Mouse (Mus musculus) erythroblast, embryonic 14.5 days (primary cell): ENCODE measurements around the gene Fam222a. TPM values are rescaled to one million over a fixed set of nuclear protein-coding genes. Genes with fewer than 3 reads are reported as not detected.

Experiments used
- H3K27me3 ChIP-seq: 2 replicates; pipeline ENCODE4 v1.6.1; 2012; ENCODE audit warnings: inconsistent platforms; ENCODE audit not compliant: control insufficient read depth
- H3K36me3 ChIP-seq: 2 replicates; pipeline ENCODE4 v1.6.1; 2012; ENCODE audit warnings: mild to moderate bottlenecking, inconsistent platforms; ENCODE audit not compliant: control insufficient read depth
- H3K4me1 ChIP-seq: 2 replicates; pipeline ENCODE4 v1.6.1; 2012; ENCODE audit warnings: inconsistent platforms; ENCODE audit not compliant: control insufficient read depth
- H3K4me3 ChIP-seq: replicated peaks from 2 replicates; pipeline ENCODE3; 2012; ENCODE audit warnings: moderate library complexity, mild to moderate bottlenecking, inconsistent platforms
- H3K9me3 ChIP-seq: 2 replicates; pipeline ENCODE4 v1.6.1; 2012; ENCODE audit warnings: low read length, inconsistent platforms, mixed read lengths; ENCODE audit not compliant: control insufficient read depth
- GATA1 ChIP-seq: IDR thresholded peaks from 2 replicates; pipeline ENCODE4 v1.6.1; 2012; ENCODE audit warnings: low read length, inconsistent platforms, mixed read lengths
- TAL1 ChIP-seq: IDR thresholded peaks from 3 replicates; pipeline ENCODE4 v1.6.1; 2012; ENCODE audit warnings: low read length, inconsistent platforms, mixed read lengths
- polyA plus RNA-seq: library from polyadenylated mRNA; stranded (reverse); fragments of >175 nt; gene quantifications from 2 replicates; pipeline ENCODE4 v1.2.3, GENCODE M21; 2012

Fam222a gene
- polyA plus RNA-seq, 1 experiment: 0.16 TPM

GRCm38 (mm10) chr5:114638769-114639644 is 71.2 kb downstream of the Fam222a start:
- Histone ChIP-seq H3K27me3 (peaks cover 2% of the 10 kb centered on the region; the same call in 1 of the 2 replicates), H3K36me3 (no peaks in the 10 kb centered on the region), H3K9me3 (no peaks in the 10 kb centered on the region), H3K4me3 (no peak overlapping the region), H3K4me1 (peaks cover 7% of the 10 kb centered on the region)
- TF ChIP-seq GATA1: no peak
- no peak for TF ChIP-seq TAL1

DNA sequence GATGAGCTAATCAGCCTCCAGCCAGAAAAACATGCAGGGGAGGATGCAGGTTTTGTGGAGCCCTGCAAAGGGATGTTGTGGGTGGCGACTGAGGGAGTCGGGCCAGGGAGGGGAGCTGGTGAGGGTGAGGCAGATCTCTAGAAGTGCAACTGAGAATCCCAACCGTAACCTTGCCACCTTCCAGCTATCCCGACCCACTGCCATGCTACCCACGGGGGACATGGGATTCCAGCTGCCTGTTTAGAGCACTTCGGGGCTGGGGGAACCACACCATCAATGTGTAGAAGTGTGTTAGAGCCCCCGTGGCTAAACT is 71.8 kb downstream of the Fam222a start:
- H3K4me1 ChIP-seq: peaks cover 7% of the 10 kb centered on the region
- TF ChIP-seq GATA1 (no peak), TAL1 (no peak)
- H3K4me3 ChIP-seq: no peak overlapping the region
- no peaks in the 10 kb centered on the region for H3K9me3 ChIP-seq
- H3K36me3 ChIP-seq: no peaks in the 10 kb centered on the region
- peaks cover 2% of the 10 kb centered on the region; the same call in 1 of the 2 replicates for H3K27me3 ChIP-seq

- Histone ChIP-seq H3K9me3 (no peaks in the 10 kb centered on the region), H3K36me3 (no peaks in the 10 kb centered on the region), H3K27me3 (peaks cover 2% of the 10 kb centered on the region; the same call in 1 of the 2 replicates), H3K4me3 (no peak overlapping the region), H3K4me1 (peaks cover 7% of the 10 kb centered on the region)
- TF ChIP-seq TAL1 (no peak), GATA1 (no peak)
Measured at GRCm38 (mm10) chr5:114640809-114641208, 73.0 kb downstream of the Fam222a start.

DNA sequence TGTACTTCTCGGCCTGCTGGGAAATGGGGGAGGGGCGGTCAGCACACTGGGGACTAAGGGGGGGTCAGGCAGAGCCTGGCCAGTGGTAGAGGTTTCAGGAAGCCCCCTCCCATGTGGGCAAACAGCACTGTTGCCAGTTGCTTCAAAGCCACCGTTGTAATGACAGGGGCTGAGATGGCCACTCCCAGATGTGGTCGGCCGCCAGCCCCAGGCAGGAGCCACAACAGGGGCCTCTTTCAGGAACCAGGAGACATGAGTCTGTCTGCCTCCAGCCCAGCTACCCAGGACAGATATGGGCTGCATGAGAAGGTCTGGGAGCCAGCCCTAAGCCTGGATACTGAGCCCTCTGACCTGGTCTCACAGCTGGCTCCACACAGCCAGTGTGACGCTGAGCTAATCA is 77.1 kb downstream of the Fam222a start:
- Histone ChIP-seq H3K9me3 (no peaks in the 10 kb centered on the region), H3K36me3 (no peaks in the 10 kb centered on the region), H3K27me3 (peaks cover 4% of the 10 kb centered on the region; the same call in 1 of the 2 replicates), H3K4me3 (no peak overlapping the region), H3K4me1 (peaks cover 17% of the 10 kb centered on the region)
- TF ChIP-seq TAL1 (no peak), GATA1 (no peak)

DNA sequence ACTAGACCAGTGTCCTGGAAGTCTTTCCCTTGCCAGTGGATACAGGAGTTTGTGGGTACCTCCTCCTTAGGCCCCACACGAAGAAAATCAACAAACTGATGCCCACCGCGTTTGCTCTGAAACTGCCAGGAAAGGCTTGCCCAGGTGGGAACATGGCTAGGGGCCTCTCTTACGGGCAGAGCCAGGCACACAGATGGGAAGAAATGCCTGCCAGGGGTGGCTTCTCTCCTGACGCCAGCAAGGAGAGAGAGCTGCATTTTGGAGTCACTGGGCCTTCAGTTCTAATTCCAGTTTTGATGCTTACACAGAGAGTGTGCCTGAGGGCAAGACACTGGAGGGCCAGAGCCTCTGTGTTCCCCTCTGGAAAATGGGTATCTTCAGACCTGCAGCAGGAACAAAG is 78.1 kb downstream of the Fam222a start:
- H3K9me3 ChIP-seq: no peaks in the 10 kb centered on the region
- H3K4me3 ChIP-seq: no peak overlapping the region
- TF ChIP-seq GATA1 (no peak), TAL1 (no peak)
- H3K36me3 ChIP-seq: no peaks in the 10 kb centered on the region
- H3K4me1 ChIP-seq: peaks cover 22% of the 10 kb centered on the region
- peaks cover 10% of the 10 kb centered on the region for H3K27me3 ChIP-seq

- Histone ChIP-seq H3K4me3 (peak overlapping the region; percentile 47), H3K36me3 (no peaks in the 10 kb centered on the region), H3K4me1 (peaks cover 22% of the 10 kb centered on the region), H3K27me3 (peaks cover 16% of the 10 kb centered on the region), H3K9me3 (no peaks in the 10 kb centered on the region)
- TF ChIP-seq TAL1: no peak
- no peak for TF ChIP-seq GATA1
Measured at GRCm38 (mm10) chr5:114647211-114647974, 79.6 kb downstream of the Fam222a start.

GRCm38 (mm10) chr5:114648728-114649311 is 81.0 kb downstream of the Fam222a start:
- Histone ChIP-seq H3K36me3 (no peaks in the 10 kb centered on the region), H3K9me3 (no peaks in the 10 kb centered on the region), H3K4me1 (peaks cover 22% of the 10 kb centered on the region), H3K27me3 (peaks cover 16% of the 10 kb centered on the region), H3K4me3 (no peak overlapping the region)
- TF ChIP-seq GATA1 (no peak), TAL1 (no peak)

GRCm38 (mm10) chr5:114651002-114651401 is 83.2 kb downstream of the Fam222a start:
- Histone ChIP-seq H3K9me3 (no peaks in the 10 kb centered on the region), H3K36me3 (no peaks in the 10 kb centered on the region), H3K27me3 (peaks cover 21% of the 10 kb centered on the region), H3K4me1 (peaks cover 22% of the 10 kb centered on the region), H3K4me3 (no peak overlapping the region)
- TF ChIP-seq GATA1 (no peak), TAL1 (no peak)

GRCm38 (mm10) chr5:114651449-114651848 is 83.6 kb downstream of the Fam222a start:
- no peaks in the 10 kb centered on the region for H3K9me3 ChIP-seq
- H3K4me3 ChIP-seq: no peak overlapping the region
- peaks cover 24% of the 10 kb centered on the region for H3K27me3 ChIP-seq
- H3K4me1 ChIP-seq: peaks cover 22% of the 10 kb centered on the region
- H3K36me3 ChIP-seq: no peaks in the 10 kb centered on the region
- TF ChIP-seq TAL1 (no peak), GATA1 (no peak)
